Mouse (Mus musculus): ENCODE measurements around the gene Gtsf1l. TPM values are rescaled to one million over a fixed set of nuclear protein-coding genes. Genes with fewer than 3 reads are reported as not detected.
"Not testable (repeated sequence)": the region's sequence is repeated elsewhere in the genome, so short reads cannot be mapped to it uniquely, and the experiment has no call there.

Gene Gtsf1l
- polyA plus RNA-seq, 1 experiment = not detected

DNA sequence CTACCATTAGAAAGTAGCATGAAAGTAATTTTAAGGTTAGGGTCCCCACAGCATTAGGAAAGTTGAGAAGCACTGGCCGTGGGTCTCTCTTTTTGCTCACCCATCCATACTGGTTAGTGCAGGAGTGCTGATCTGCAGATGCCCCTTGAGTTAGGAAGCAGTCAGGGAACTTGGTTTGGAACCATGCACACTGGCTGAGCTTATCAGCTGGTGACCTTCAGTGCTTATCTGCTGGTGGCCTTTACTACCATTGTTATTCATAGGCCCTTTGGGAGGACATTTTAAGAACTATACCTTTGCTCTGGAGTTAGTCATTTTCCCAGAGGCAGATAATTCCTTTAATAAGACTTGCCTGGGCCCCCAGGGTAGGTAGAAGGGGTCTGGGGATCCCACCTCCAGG is 20.4 kb downstream of the Gtsf1l start:
- Histone ChIP-seq H3K4me3 (ENCODE audit: control insufficient read depth, insufficient read depth, low read length) (no peak overlapping the region), H3K27me3 (ENCODE audit: control insufficient read depth, insufficient read depth, low read length) (no peaks in the 10 kb centered on the region), H3K4me1 (replicated peaks; ENCODE audit: control insufficient read depth, insufficient read depth, low read length) (no peaks in the 10 kb centered on the region), H3K27ac (ENCODE audit: control insufficient read depth, insufficient read depth, low read length) (no peak overlapping the region), H3K36me3 (ENCODE audit: control insufficient read depth, insufficient read depth, low read length) (peaks cover 14% of the 10 kb centered on the region)
- no peak for DNase-seq
- TF ChIP-seq CTCF (IDR thresholded peaks at IDR 0.05; ENCODE audit: borderline replicate concordance, control insufficient read depth, extremely low read depth, insufficient read depth, low read length, poor library complexity) = no peak
- TF ChIP-seq POLR2A (IDR thresholded peaks at IDR 0.05; ENCODE audit: control insufficient read depth, extremely low read depth, insufficient read depth, low read length, poor library complexity) = no peak
- 100% methylated on average over 1 of the region's 1 CpGs for WGBS

DNA sequence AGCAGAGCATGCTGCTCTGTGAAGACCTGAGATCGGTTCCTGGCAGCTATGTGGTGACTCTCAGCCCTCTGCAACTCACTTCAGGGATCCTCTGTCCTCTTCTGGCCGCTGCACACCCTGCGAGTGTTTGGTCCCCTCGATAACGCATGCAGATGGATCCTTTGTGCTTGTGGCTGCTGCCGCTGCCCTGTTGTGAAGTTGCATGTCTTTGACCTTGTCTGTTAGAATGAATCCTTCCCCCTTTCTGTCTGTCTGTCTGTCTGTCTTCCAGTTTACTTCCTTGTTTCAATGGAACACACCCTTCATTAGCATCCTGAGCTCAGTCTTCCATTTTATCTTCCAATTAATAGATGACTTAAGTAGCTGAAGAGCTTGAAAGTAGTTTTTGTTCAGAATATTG is 21.3 kb downstream of the Gtsf1l start:
- WGBS = 97% methylated on average over 6 of the region's 6 CpGs
- DNase-seq = no peak

DNA sequence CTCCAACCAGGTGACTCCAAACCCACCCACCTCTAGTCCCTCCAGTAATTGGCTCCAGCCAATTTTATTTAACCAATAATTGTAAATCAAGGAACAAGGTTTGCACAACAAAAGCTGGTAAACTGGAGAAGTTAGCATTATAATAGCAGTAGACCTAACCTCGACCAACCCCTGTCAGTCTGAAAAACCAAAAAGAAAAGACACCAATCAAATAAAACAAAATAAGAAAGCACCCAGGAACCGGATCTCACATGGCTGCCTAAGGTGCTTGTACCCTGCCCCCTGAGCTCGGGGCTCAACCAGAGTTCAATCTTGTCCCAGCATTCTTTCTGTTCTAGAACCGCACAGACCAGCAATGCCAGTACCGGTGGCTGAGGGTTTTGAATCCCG is 25.5 kb downstream of the Gtsf1l start:
- no peak for DNase-seq
- WGBS = 95% methylated on average over 6 of the region's 6 CpGs
- no peak for TF ChIP-seq POLR2A (IDR thresholded peaks at IDR 0.05; ENCODE audit: control insufficient read depth, extremely low read depth, insufficient read depth, low read length, poor library complexity)
- no peak for TF ChIP-seq CTCF (IDR thresholded peaks at IDR 0.05; ENCODE audit: borderline replicate concordance, control insufficient read depth, extremely low read depth, insufficient read depth, low read length, poor library complexity)
- no peak overlapping the region for H3K4me3 ChIP-seq (ENCODE audit: control insufficient read depth, insufficient read depth, low read length)
- H3K27ac ChIP-seq (ENCODE audit: control insufficient read depth, insufficient read depth, low read length) = no peak overlapping the region
- no peaks in the 10 kb centered on the region for H3K27me3 ChIP-seq (ENCODE audit: control insufficient read depth, insufficient read depth, low read length)
- H3K36me3 ChIP-seq (ENCODE audit: control insufficient read depth, insufficient read depth, low read length) = peaks cover 7% of the 10 kb centered on the region; the same call in 1 of the 2 replicates
- H3K4me1 ChIP-seq (replicated peaks; ENCODE audit: control insufficient read depth, insufficient read depth, low read length) = no peaks in the 10 kb centered on the region

More for the DNA sequence above, 21.3 kb downstream of the Gtsf1l start:
- TF ChIP-seq POLR2A (IDR thresholded peaks at IDR 0.05; ENCODE audit: control insufficient read depth, extremely low read depth, insufficient read depth, low read length, poor library complexity) (no peak), CTCF (IDR thresholded peaks at IDR 0.05; ENCODE audit: borderline replicate concordance, control insufficient read depth, extremely low read depth, insufficient read depth, low read length, poor library complexity) (no peak)
- H3K4me1 ChIP-seq (replicated peaks; ENCODE audit: control insufficient read depth, insufficient read depth, low read length) = no peaks in the 10 kb centered on the region
- peaks cover 14% of the 10 kb centered on the region for H3K36me3 ChIP-seq (ENCODE audit: control insufficient read depth, insufficient read depth, low read length)
- no peaks in the 10 kb centered on the region for H3K27me3 ChIP-seq (ENCODE audit: control insufficient read depth, insufficient read depth, low read length)
- H3K27ac ChIP-seq (ENCODE audit: control insufficient read depth, insufficient read depth, low read length) = no peak overlapping the region
- H3K4me3 ChIP-seq (ENCODE audit: control insufficient read depth, insufficient read depth, low read length) = no peak overlapping the region

DNA sequence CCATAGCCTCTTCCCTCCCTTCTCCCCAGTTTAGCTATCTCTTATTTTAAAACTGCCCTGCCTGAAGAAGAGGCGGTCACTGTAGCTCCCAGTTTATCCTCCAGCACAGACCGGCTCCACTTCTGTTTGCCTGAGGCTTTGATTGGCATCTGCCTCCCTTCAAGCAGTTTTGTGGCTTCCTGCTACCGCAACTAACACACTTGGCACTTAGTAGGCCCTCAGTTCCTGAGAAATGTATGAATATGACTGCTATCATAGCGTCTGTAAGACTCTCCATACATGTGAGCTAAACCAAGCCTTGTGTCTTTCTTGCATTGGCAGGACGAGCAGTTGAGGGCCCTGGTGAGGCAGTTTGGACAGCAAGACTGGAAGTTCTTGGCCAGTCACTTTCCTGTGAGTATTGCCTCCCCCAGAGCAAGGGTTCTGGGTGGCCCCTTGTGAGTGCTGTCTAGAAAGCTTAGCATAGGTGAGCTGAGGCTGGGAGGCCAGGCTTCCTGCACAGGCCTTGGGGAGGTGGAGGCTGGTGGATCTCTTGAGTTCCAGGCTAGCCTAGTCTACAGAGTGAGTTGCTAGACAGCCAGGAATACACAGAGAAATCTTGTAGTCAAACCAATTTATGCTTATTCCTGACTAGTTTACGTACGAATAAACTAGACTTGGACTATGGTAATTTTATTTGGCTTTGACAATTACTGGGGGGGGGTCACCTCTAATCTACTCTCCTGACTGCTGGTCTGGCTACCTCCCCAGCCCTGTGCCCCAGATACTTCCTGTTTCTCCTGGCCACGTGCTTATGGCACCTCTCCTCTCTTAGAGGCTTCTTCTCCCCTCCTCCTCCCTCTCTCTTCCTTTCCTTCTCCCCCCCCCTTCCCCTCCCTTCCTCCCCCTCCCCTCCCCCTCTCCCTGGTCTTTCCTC is 26.2 kb downstream of the Gtsf1l start:
- 80% methylated on average over 8 of the region's 8 CpGs for WGBS
- no peaks in the 10 kb centered on the region for H3K4me1 ChIP-seq (replicated peaks; ENCODE audit: control insufficient read depth, insufficient read depth, low read length)
- peaks cover 7% of the 10 kb centered on the region; the same call in 1 of the 2 replicates for H3K36me3 ChIP-seq (ENCODE audit: control insufficient read depth, insufficient read depth, low read length)
- TF ChIP-seq POLR2A (IDR thresholded peaks at IDR 0.05; ENCODE audit: control insufficient read depth, extremely low read depth, insufficient read depth, low read length, poor library complexity) = no peak
- TF ChIP-seq CTCF (IDR thresholded peaks at IDR 0.05; ENCODE audit: borderline replicate concordance, control insufficient read depth, extremely low read depth, insufficient read depth, low read length, poor library complexity) = no peak
- no peaks in the 10 kb centered on the region for H3K27me3 ChIP-seq (ENCODE audit: control insufficient read depth, insufficient read depth, low read length)
- no peak overlapping the region for H3K27ac ChIP-seq (ENCODE audit: control insufficient read depth, insufficient read depth, low read length)
- H3K4me3 ChIP-seq (ENCODE audit: control insufficient read depth, insufficient read depth, low read length) = no peak overlapping the region
- no peak for DNase-seq

DNA sequence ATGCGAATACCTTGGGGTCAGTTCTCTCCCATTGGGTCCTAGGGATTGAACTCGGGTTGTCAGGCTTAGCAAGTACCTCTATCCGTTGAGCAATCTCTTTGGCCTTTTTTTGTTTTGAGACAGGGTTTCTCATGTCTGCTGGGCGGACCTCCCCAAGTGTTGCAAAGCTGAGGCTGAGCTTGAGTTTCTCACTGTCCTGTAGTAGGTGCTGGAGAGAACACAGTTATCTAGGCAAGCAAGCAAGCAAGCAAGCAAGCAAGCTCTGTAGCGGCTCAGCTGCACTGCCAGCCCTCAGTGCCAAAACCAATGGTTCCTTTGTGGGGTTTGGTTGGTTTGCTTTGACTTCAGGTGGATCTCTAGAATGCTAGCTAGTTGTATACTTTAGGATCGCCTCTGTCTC is 27.0 kb downstream of the Gtsf1l start:
- WGBS = 82% methylated on average over 6 of the region's 6 CpGs
- DNase-seq = no peak

DNA sequence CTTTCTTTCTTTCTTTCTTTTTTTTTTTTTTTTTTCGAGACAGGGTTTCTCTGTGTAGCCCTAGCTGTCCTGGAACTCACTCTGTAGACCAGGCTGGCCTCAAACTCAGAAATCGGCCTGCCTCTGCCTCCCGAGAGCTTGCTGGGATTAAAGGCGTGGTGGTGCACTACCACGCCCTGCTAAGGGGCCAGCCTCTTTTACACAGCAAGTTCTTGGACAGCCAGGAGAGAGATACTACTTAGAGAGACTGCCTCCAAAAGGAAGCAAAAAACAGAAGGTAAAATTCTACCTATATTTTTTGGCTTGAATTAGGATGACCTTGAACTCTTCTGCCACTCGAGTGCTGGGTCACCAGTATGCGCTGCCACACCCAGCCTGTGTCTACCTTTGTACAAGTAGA is 28.7 kb downstream of the Gtsf1l start:
- H3K27me3 ChIP-seq (ENCODE audit: control insufficient read depth, insufficient read depth, low read length); H3K27ac ChIP-seq (ENCODE audit: control insufficient read depth, insufficient read depth, low read length); DNase-seq; H3K4me3 ChIP-seq (ENCODE audit: control insufficient read depth, insufficient read depth, low read length); H3K36me3 ChIP-seq (ENCODE audit: control insufficient read depth, insufficient read depth, low read length): not testable (repeated sequence)
- H3K4me1 ChIP-seq (replicated peaks; ENCODE audit: control insufficient read depth, insufficient read depth, low read length) = peaks cover 15% of the 10 kb centered on the region
- 96% methylated on average over 7 of the region's 7 CpGs for WGBS

More for the DNA sequence above, 27.0 kb downstream of the Gtsf1l start:
- no peaks in the 10 kb centered on the region for H3K27me3 ChIP-seq (ENCODE audit: control insufficient read depth, insufficient read depth, low read length)
- no peak for TF ChIP-seq POLR2A (IDR thresholded peaks at IDR 0.05; ENCODE audit: control insufficient read depth, extremely low read depth, insufficient read depth, low read length, poor library complexity)
- no peak for TF ChIP-seq CTCF (IDR thresholded peaks at IDR 0.05; ENCODE audit: borderline replicate concordance, control insufficient read depth, extremely low read depth, insufficient read depth, low read length, poor library complexity)
- no peak overlapping the region for H3K27ac ChIP-seq (ENCODE audit: control insufficient read depth, insufficient read depth, low read length)
- H3K4me1 ChIP-seq (replicated peaks; ENCODE audit: control insufficient read depth, insufficient read depth, low read length) = peaks cover 1% of the 10 kb centered on the region
- H3K36me3 ChIP-seq (ENCODE audit: control insufficient read depth, insufficient read depth, low read length) = peaks cover 7% of the 10 kb centered on the region; the same call in 1 of the 2 replicates
- no peak overlapping the region for H3K4me3 ChIP-seq (ENCODE audit: control insufficient read depth, insufficient read depth, low read length)

Data from thymus, adult 2 months (tissue).